Mouse (Mus musculus) left cerebral cortex, postnatal 4 days (tissue): ENCODE measurements at regions not wholly inside any gene's neighbourhood (a gene's known extent, or its start where the extent isn't known, plus 50 kb on each side); places are given as distances from the start of the nearest gene placed in this dataset.
"Not testable (repeated sequence)": the region's sequence is repeated elsewhere in the genome, so short reads cannot be mapped to it uniquely, and the experiment has no call there.

Experiments used
- DNase-seq: peaks from one replicate; pipeline ENCODE4 v3.0.0-alpha.2; 2022
- intact Hi-C: fragments of 180-260 bp; cut with DNase I; formaldehyde crosslinking; loops from one replicate; pipeline ENCODE4 v1.15.1; 2025

- intact Hi-C loops: no loop called here
- no peak for DNase-seq
These were observed 179.8 kb downstream of the Gxylt1 start for GRCm38 (mm10) chr15:93095224-93095623.

- intact Hi-C loops: no loop called here
These were observed 180.5 kb downstream of the Gxylt1 start for GRCm38 (mm10) chr15:93094202-93095135.

GRCm38 (mm10) chr15:93091396-93091795, 183.6 kb downstream of the Gxylt1 start:
- DNase-seq: no peak
- intact Hi-C loops: no loop called here

More at GRCm38 (mm10) chr15:93094202-93095135, 180.5 kb downstream of the Gxylt1 start:
- no peak for DNase-seq

- intact Hi-C loops: no loop called here
- peak; percentile 70 for DNase-seq
These were observed 185.6 kb downstream of the Gxylt1 start for GRCm38 (mm10) chr15:93089347-93089746.

GRCm38 (mm10) chr15:93084967-93085617, 189.9 kb downstream of the Gxylt1 start:
- intact Hi-C loops: no loop called here
- DNase-seq: peak; percentile 87

- intact Hi-C loops: no loop called here
- DNase-seq: no peak
These were observed 200.9 kb downstream of the Gxylt1 start for GRCm38 (mm10) chr15:93074070-93074469.

- intact Hi-C loops: no loop called here
- DNase-seq: peak; percentile 92
These were observed 212.5 kb downstream of the Gxylt1 start for GRCm38 (mm10) chr15:93062213-93063131.

GRCm38 (mm10) chr15:93053471-93053870, 221.5 kb downstream of the Gxylt1 start:
- no peak for DNase-seq
- intact Hi-C loops: no loop called here

GRCm38 (mm10) chr15:93027185-93027584, 247.8 kb downstream of the Gxylt1 start:
- no peak for DNase-seq
- intact Hi-C loops: no loop called here

GRCm38 (mm10) chr15:93026456-93027078, 248.4 kb downstream of the Gxylt1 start:
- no peak for DNase-seq
- intact Hi-C loops: no loop called here

GRCm38 (mm10) chr15:93025791-93026190, 249.2 kb downstream of the Gxylt1 start:
- no peak for DNase-seq
- intact Hi-C loops: no loop called here

- intact Hi-C loops: no loop called here
- DNase-seq: no peak
These were observed 250.8 kb downstream of the Gxylt1 start for GRCm38 (mm10) chr15:93024171-93024570.

GRCm38 (mm10) chr15:93011166-93011565, 263.8 kb downstream of the Gxylt1 start:
- intact Hi-C loops: no loop called here
- DNase-seq: no peak

- DNase-seq: no peak
- intact Hi-C loops: no loop called here
These were observed 264.4 kb downstream of the Gxylt1 start for GRCm38 (mm10) chr15:93010629-93011028.

GRCm38 (mm10) chr15:93005751-93006231, 269.2 kb downstream of the Gxylt1 start:
- DNase-seq: no peak
- intact Hi-C loops: no loop called here

- intact Hi-C loops: not testable (repeated sequence)
These were observed 269.8 kb downstream of the Gxylt1 start for GRCm38 (mm10) chr15:93005186-93005585.

GRCm38 (mm10) chr15:93004551-93004950, 270.4 kb downstream of the Gxylt1 start:
- DNase-seq: no peak
- intact Hi-C loops: no loop called here

More at GRCm38 (mm10) chr15:93005186-93005585, 269.8 kb downstream of the Gxylt1 start:
- not testable (repeated sequence) for DNase-seq

GRCm38 (mm10) chr15:93003233-93003632, 271.7 kb downstream of the Gxylt1 start:
- DNase-seq: no peak
- intact Hi-C loops: no loop called here

- intact Hi-C loops: no loop called here
- peak; percentile 87 for DNase-seq
These were observed 272.7 kb downstream of the Gxylt1 start for GRCm38 (mm10) chr15:93002002-93002904.
